Mouse (Mus musculus) cerebellum, adult 11 months (tissue): ENCODE results near the gene Pcdh7.

Source experiments
- DNase-seq: peaks from one replicate; pipeline ENCODE4 v3.0.0; 2022

Pcdh7 gene

DNA sequence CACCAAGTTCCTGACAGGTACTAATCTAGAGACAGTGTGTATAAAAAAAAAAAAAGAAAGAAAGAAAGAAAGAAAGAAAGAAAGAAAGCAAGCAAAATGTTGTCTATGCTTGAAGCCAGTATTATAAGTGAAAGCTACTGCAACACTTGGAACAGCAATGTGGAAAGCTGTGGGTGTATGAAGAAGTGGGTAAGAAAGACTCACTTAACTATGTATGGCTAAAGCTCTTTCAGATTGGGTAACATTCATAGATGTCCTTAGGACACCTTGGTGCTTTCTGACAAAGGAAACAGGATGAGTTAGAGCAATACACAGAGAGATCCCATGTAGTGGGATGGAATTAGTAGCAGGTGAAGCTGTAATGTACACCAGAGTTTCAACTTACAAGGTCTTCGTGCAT, 32.6 kb downstream of the Pcdh7 start:
- no peak for DNase-seq

DNA sequence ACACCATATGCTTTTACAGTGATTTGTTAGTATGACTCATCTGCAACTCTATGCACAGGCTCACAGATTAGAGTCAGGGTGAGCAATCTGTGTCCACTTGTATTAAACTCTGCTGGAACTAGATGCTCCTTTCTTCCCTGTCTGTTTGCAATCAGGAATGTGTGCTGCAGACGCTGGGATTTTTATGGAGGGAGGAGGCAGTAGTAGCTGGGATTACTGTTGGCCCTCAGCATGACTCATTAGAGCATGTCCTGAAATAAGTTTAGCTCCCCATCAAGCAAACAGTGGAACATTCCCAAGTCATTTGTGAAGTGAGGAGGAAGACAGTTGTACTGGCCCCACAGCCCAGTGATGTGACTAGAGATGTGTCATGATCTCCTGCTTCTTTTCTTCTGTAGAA, 38.0 kb downstream of the Pcdh7 start:
- DNase-seq: no peak

DNA sequence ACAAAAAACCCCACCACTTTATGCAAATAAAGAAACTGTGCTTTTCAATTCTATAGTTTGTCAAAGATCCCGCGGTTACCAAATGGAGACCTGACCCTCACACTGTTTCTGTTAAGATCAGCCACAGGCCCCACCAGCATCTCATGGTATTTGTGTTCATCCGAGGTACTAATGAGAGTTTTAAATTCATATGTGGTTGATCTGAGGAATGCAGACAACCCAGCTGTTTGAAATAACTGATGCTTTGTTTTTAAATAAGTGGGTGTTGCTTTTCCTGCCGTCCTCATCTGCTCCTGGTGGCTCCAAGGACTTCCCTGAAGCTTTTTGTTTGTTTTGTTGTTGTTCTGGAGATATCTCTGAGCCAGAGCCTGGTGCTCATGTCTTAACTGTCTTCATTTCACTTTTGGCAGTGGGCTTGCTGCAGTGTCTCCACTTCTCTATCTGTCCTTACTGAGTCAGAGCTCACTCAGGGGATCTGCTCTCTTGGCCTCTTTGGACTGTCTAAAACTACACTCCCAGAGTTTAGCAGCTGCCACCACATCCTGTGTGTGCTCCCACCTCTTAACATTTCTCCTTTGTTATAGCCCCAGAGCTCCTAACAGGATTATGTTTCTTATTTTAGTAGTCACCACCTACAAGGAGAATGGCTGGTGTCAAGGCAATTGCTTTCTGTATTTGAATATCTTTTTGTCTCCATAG, 39.1 kb downstream of the Pcdh7 start:
- DNase-seq: no peak

DNA sequence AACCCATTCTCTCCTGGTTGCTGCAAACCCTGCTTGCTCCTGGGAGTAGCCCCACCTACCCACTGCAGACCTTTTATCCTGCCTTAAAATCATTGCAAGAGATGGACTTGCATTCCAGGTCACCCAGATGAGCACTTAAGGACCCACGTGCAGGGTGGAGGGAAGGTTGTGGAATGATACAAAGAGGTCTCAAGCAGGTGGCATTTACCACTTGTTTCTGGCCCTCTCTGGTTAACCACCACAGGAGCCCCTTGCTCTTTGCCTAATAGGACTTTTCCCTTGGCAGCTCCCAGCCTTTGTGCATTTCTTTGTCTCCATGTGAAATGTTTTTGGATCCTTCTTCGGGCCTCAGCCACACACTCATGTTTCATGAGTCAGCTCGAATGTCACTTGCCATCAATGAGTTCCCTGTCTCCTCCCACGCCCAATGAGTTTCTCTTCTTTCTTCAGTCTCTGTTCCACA, 39.7 kb downstream of the Pcdh7 start:
- DNase-seq: no peak

DNA sequence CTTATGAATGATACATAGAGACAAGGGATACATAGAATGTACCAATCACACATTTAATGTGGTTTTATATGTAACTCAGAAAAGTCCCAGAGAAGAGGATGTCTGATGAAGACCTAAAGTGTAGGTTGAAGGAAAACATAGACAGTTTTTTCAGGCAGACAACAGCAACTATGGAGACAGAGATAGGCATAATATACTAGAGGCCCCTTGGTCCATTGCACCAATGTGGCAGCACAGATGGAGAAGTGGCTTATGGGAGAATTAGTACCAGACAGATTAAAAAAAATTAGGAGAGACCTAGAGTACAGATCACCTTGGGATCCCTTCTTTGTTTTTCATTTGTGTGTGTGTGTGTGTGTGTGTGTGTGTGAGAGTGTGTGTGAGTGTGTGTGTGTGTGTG, 41.2 kb downstream of the Pcdh7 start:
- no peak for DNase-seq

DNA sequence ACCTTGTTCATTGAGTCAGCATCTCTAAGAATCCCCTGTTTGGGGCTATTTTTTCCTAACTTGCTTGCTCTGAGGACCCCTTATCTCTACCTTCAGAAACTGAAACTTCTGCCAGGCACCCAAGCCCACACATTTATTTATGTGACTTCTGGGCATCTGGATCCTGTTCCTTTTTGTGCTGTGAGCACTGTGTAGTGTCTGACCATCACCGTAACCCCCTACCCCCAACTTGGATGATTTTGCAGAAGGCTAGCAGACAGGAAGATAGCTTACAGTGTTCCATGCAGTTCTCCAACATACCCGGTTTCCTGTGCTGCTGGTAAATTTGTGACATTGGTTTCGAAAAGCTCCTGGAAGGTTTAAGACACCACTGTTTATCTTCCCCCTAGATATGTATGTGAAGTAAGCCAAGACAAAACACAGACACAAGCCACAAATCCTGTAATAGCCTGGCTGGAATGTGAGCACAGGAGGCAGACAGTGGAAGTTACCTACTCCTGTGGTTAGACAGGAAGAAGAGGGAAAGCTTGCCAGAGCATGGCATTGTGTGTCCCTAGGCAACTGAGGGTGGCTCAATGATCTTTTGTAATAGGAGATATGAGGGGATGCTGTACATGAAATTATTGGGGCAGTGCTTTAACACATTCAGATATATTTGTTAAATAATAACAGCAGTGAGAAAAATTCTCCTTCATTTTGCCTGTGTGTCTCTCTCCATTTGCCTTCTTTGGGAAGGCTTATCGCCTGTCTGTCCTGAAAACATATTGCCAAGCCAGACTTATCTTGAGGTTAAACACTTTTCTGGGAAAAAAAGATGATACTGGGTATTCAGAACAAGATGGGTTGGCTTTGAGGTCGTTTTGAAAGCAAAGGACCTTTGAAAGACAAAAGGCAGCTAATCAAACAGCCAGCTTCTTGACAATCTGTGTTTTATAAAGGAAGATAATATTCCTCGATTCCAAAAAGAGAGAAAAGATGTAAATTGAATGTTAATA, 42.6 kb downstream of the Pcdh7 start:
- no peak for DNase-seq

DNA sequence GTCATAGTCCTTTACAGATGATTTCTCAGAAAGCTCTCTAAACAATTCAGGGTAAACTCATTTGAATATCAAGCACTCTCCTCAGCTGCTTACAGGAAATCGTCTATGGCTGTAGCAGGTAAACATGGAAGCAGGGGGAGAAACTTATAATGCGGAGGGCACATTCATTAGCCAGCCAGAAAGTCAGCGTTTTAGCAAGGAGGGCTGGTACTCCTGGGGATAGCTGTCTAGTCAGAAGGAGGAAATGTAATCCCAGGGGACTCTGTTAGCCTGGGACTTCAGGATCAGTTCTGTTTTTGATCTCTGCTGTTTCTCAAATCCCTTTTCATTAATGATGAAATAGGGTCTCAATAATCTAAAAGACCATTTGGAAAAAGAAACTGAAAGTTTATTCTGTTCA, 47.6 kb downstream of the Pcdh7 start:
- DNase-seq: no peak

DNA sequence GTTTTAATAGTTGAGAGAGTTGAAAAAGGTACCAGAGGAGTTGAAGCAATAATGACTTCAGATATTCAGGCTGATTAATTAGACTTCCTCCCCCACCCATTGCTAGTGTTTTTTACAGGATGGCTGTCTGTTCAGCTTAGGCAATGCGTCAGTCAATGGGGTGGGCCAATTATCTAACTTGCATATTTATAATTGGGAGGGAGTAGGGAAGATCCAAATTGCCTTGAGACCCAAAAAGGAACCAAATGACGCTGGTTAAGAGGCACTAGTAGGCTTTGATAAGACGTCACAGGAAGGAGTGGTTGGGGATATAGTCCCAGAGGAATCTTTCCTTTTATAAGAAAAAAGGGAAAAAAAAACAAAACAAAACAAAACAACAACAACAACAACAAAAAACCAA, 49.6 kb downstream of the Pcdh7 start:
- DNase-seq: no peak

DNA sequence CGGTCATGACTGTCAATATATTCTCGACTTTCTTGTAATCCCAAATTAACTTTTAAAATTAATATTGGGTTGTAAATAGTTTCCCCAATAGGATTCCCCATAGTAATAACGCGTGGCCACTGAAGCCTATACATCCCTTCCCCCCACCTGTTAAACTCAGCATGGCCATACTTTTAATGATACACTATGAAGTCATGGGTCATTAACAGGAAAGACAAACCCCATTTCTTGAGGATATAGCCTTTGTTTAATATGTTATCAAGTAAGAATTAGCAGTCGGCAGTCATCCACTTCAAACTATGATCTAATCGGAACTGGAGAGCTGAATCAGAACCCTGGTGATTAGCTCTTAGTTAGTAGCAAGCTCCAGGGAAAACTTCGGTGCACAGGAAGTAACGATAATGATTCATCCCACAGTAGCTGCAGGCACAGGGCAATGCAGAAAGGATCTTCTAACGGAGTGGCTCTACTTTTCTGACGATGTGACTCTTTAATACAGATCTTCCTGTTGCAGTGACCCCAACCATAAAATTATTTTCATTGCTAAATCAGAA, 50.8 kb downstream of the Pcdh7 start:
- DNase-seq: no peak

DNA sequence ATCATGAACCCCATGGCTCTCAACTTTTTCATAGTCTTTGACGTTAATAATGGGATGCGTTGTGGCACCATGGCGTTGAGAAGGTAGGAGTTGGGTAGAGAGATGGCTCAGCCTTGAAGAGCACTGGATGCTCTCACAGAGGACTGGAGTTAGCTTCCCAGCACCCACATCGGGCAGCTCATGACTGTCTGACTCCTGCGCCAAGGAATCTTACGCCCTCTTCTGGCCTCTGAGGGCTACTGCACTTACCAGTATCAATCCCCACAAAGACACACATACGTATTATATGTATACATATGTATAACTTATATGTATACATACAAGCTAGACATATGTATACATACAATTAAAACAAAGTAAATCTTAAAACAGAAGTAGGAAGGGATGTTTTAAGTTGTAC, 51.9 kb downstream of the Pcdh7 start:
- no peak for DNase-seq

DNA sequence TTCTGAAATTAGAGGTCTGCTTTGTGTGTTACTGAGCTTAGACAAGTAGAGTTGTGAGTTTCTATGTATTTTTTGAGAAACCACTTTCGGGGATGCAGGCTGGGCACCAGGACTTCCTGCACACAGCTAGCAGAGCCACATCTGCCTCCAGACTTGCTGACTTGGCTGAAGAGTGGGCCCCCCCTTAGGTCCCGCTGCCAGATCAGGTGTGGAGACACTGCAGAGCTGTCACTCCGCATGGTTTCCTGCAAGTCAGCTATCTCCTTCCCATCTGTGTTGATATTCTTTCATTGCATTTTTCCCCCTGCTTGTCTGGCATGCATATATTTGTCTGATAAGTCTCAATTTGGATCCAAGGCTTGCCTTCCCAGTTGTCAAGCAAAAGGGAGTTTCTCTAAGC, 52.6 kb downstream of the Pcdh7 start:
- no peak for DNase-seq

DNA sequence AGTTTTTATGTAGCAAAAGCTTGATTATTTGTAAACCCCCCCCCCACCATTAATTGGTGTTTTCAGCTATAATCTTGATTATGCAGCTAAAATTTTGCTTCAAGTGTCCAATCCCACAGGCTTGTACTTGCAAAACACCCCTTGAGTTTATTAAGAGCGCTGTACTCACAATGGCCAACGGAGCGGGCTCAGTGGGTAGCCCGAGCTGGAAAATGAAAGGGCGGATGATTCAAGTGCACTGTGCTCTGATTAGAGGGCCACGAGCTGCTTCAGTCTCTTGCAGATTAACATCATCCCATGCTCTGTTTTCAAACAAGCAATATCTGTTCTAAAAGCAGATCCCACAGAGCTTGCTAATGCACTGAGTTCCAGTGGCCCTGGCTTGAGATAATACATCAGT, 53.4 kb downstream of the Pcdh7 start:
- DNase-seq: no peak

DNA sequence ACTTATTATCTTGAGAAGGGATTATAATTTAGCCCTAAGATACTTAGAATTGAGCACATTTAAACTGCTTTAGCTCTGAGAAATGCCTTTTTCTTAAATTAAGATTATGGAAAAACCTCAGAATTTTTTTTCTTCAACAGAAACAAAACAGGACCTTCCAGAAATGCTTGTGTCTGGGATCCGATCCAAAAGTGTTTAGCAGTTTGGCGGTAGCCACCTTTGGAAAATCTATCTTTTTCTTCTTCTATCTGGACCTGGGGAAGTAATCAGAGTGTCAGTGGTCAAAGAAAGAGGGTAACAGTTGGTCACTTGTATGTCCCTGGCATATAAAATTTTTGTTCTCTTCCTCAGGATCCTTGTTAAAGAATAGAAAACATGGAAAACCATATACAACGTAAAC, 54.9 kb downstream of the Pcdh7 start:
- no peak for DNase-seq

DNA sequence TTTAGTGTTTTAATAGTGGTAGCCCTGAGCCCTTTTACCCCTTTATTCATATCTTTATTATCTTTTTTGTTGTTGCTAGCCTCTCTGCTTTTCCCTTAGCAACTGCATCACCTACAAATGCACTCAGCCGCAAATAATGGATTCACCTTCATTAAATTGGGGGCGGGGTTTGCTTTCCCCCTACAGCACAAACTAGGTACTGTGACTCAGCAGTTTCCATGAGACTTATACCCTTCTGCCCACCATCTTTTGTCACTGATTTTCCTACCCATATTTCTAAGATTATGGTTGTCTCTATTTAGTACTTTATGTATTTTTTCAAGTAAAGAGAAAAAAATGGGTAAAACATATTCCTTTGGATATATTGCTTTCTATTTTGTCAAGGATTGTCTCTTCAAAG, 56.7 kb downstream of the Pcdh7 start:
- DNase-seq: no peak

DNA sequence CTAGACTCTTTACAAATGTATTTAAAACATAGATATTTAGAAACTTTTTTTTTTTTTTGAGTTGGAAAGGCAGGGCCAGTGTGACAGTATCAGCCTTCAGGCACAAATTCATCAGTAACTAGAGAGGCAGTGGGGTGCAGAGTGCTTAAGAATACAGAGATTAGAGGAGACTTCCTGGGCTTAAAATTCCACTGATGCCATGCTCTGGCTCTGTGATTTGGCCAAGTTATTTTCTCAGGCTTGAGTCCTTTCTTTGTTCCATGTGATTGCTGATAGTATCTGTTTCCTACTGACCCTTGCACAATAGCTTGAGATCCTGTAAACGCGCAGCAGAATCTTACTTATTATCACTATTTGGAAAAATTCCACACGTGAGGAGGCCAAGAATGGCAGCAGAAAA, 60.3 kb downstream of the Pcdh7 start:
- no peak for DNase-seq

DNA sequence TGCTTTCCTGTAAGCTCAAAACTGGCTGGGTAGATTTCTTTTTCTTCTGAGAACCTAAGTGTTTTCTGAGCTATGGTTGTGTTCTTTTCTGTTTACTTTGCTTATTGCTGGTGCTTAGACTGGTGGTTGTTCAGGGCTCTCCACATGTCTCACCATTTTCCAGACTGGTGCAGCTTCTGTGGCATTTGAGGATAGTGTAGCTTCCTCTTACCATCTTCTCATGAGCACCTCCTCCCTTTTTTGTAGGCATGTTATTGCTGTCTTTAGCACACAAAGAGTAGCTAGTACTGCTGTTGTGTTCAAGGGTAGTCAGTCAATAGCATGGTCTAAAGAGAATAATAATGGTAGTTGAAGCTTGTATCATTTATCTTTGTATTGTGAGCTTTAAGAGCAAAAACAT, 62.2 kb downstream of the Pcdh7 start:
- DNase-seq: no peak

DNA sequence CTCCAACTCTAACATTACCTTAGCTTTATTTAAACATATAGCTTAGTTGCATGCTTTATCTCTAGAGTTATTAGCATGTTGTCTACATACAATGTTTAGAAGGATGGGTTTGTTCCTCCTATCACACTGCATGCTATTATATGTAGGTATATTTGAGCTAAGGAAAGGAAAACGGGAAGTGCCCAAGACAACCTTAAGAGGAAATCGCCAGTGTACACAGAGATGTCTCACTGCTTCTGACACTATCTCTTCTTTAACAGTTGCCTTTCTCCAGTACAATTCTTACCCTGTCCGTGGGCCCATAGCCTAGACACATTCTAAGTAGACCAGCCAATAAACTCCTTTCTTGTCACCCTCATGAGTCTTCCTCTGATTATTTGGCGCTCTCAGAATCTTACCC, 62.8 kb downstream of the Pcdh7 start:
- DNase-seq: no peak

DNA sequence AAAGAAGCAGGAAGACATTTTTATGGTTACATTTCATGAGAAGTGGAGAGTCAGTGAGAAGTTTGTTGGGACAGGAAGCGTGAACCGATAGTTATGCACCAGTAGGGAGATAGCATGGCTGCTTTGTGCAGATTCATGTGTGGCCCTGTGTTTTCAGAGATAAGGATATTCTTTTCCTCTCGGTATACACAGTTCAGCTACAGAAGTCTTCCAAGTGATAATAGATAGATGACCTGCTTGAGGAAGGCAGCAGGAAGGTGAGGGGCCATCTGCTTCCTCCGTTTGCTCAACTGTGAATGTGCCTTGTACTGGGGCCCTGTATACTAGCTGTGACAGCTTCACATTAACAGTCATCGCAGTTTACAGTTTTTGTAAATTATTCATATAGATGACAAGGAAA, 64.2 kb downstream of the Pcdh7 start:
- no peak for DNase-seq

DNA sequence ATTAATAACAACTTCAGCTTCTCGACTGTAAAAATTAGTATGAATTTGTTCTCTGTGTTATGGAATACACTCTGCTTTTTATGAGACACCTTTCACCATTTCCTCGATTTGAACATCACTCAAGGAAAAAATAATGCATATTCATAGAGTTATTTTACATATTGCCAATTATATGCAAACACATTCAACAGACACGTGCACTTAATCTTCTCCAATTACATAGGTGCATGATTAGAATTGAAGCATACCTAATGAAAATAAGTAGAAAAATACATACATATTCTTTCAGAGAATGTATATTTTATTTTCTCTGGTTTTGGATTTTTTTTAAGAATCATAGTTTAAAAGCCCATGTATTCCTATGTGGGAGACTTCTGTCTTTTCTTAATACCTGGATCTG, 64.8 kb downstream of the Pcdh7 start:
- no peak for DNase-seq

DNA sequence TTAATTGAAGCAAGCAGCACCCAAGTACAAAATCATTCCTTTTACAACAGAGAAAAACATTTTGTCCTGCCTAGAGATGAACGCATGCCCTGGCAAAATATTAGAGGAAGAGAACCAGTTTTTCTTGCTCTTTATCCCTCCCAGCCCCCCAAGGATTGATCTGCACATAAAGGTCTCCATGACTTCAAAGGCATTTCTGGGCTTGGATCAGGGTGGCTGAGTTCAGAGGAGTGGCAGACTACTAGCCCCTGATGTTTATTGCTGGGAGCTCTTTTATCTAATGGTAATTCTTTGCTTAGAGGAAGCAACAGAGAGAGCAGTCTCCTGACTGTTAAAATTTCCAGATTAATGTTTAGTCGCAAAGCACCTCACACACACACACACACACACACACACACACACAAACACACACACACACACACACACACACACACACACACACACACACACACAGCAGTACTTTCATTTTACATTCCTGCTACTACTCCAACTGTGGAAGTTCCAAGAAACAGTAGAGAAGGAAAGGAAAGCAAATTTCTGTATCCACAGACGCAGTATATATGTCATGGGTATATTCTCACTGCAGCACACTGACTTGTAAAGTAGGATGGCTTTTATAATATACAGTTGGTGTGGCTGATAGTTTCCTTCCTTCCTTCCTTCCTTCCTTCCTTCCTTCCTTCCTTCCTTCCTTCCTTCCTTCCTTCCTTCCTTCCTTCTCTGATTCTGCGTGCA, 71.2 kb downstream of the Pcdh7 start:
- DNase-seq: no peak

DNA sequence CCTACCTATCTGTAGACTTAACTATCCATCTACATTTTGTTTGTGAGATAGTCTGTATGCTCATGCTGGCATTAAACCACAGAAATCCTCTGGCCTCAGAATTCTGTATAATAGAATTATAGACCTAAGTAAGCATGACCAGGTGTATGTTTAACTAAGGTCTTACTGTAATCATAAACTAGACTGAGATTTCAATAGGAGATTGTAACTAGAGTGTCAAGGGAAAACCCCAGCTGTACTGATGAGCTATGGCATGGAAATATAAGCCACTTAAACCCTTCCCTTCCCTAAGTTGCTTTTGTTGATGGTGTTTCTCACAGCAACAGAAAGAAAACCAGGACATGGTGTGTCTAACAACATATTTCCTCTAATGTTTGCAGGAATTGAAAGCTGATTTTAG, 78.6 kb downstream of the Pcdh7 start:
- no peak for DNase-seq

DNA sequence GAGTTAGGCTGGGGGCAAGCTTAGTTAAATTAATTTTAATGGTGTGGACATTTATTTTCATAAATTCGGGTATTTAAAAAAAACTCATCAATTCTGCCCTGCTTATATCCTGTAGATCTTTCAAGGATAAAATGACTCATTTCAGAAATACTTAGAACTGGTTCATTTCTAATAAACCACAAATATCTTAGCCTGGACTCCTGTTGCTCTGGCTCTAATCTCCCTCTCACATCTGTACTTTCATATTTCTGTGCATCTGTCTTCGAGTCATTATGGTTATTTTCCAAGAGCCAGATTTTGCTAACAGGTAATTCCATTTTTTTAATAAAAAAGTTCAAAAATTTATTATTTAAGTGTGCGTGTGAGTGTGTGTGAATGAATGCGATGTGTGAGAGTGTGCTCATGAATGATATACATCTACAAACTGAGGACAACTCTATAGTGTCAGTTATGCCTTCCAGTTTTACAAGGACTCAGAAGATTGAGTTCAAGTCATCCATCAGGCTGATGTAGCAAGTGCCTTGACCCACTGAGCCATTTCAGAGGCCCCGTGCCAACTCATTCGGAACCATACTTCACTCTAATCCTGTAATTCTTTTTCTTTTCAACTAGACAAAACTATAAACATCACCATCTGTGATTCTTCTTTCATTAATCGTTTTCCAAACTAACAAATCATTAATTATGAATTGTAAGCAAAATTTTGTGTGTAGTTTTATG, 80.3 kb downstream of the Pcdh7 start:
- DNase-seq: no peak

DNA sequence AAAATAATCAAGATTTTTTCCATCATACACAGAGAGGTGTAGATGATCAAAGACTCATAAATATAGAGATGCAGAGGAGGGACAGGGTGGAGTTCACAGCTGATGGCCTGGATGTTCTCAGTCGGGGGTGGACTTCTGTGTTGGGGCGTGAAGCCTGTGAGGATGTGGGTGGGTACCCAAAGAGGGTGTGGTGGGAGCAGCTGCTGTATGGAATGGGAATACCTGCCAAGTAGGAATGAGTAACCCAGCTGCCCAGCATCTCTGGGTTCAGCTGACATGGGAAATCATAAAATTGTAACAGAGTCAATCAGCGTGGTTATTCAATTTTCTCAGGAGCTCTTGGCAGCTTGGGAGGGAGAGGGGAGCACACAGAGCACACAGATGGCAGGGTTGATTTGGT, 85.3 kb downstream of the Pcdh7 start:
- DNase-seq: no peak
